Mouse (Mus musculus) spleen, adult 18-20 months (tissue): ENCODE results near the gene Gpr152.
"Not testable (repeated sequence)": the region's sequence is repeated elsewhere in the genome, so short reads cannot be mapped to it uniquely, and the experiment has no call there.

Experiments used
- DNase-seq, 2 experiments: peaks; one replicate each; pipeline ENCODE4 v3.0.0; 2022; ENCODE audit warnings: mixed read lengths in 2 of 2

Gene Gpr152

GRCm38 (mm10) chr19:4131075-4131474 is 8.5 kb upstream of the Gpr152 start:
- DNase-seq: no peak

GRCm38 (mm10) chr19:4131768-4132167 is 7.8 kb upstream of the Gpr152 start:
- no peak for DNase-seq

DNA sequence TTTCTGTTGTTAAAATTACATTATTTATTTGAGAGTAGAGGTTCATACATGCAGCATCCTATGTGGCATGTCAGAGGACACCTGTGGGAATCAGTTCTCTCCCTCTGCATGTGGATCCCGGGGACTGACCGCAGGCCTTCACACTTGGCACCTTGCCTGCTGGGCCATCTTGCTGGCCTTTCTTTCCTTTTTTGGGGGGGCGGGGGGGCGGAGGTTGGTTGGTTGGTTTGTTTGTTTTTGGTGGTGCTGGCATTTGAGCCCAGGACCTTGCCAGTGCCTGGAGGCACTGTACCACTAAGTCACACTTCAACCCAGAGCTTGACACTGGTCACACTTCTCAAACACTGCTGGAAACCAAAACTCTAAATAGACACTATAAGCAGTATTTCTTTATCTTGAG is 5.2 kb upstream of the Gpr152 start:
- no peak for DNase-seq

DNA sequence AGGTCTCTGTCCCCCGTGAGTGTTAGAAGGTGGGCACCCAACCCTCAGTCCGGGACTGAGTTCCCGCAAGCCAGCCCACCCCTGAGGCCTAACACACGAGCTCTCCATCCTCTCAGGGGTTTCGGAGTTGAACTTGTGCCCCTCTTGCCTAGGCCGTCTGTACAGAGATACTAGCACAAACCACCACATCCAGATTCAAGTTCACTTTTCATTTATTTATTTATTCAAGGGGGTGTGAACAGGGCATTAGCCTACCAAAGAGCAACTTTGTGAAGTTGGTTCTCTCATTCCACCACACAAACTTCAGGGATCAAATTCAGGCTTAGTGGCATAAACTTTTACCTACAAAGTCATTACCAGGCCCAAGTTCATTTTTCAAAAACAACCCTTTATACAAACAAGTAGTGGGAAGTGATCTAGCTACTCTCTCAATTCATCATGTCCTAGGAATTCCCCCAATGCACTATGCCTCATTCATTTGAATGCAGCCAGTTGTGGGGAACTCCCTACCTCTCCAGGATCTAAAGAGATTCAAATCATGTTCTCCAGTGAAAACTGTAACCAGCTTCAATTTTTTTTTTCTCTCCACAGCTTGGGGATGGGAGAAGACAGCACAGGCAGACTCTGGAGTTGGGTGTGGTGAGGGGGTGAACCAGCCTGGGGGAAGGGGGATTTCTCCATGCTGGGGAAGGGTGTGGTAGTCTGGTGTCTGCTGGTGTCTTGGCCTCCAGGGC is 4.2 kb upstream of the Gpr152 start:
- DNase-seq: not testable (repeated sequence)

DNA sequence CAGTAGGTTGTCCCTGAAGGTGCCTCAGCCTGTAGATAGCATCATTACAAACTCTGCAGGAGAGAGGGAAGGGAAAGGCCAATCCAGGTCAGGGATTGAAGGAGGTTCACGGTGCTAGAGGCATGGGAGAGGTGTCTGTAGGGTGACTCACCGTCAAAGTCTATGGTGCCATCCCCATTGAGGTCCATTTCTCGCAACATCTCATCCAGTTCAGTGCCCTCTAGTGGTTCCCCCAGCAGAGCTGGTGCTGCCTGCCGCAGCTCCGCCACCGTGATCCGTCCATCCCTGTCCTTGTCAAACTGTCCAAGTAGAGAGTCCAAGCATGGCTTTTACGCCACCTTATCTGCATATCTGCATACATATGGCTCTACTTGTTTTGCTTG is 3.6 kb upstream of the Gpr152 start:
- not testable (repeated sequence) for DNase-seq

DNA sequence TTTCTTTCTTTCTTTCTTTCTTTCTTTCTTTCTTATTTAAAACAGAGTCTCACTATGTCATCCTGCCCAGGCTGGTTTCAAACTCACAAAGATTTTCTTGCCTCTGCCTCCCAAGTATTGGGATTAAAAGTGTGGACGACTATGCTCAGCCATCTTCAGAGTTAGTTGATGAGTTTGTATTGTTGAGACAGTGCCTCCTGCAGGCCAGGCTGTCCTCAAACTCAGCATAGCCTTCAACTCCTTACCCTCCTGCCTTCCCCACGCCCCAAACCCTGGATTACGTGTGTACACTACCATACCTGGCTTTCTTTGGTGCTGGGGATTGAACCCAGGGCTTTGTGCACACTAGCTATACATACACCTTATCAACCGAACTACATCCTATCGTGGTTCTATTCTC is 3.1 kb upstream of the Gpr152 start:
- no peak for DNase-seq

- no peak for DNase-seq
Observed at GRCm38 (mm10) chr19:4137913-4138312, 1.7 kb upstream of the Gpr152 start.

DNA sequence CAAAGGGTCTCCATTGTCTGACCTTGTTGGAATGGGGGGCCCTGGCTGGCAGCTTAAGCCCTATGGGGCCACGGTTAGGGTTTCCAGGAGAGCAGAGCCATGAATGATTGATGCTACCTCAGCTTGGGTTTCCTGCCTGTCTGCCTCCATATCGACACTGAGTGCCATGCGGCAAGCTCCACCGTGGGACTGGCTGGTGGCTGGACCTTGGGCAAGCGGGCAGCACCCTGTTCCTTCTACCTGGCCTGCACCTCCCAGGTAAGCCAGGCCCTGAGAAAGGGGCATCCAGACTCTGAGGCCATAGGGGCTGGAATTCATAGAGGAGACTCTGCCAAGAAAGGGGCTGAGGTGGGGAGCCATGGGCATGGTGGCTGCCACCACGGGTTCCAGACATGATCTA is 560 bp downstream of the Gpr152 start:
- DNase-seq: no peak

DNA sequence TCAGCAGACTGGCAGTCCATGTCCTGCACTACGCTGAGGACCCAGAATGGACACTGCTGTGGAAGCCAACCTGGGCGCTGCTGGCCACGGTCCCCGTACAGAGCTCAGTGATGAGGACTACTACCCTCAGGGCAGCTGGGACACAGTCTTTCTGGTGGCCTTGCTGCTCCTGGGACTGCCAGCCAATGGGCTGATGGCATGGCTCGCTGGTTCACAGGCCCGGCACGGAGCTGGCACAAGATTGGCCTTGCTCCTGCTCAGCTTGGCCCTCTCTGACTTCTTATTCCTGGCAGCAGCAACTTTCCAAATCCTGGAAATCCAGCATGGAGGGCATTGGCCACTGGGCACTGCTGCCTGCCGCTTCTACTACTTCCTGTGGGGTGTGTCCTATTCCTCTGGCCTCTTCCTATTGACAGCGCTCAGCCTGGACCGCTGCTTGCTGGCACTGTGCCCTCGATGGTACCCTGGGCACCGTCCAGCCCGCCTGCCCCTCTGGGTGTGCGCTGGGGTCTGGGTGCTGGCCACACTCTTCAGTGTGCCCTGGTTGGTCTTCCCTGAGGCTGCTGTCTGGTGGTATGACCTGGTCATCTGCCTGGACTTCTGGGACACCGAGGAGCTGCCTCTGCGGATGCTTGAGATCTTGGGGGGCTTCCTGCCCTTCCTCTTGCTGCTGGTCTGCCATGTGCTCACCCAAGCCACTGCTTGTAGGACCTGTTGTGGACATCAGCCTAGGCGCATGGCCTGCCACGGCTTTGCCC is 3.0 kb downstream of the Gpr152 start:
- DNase-seq: no peak

DNA sequence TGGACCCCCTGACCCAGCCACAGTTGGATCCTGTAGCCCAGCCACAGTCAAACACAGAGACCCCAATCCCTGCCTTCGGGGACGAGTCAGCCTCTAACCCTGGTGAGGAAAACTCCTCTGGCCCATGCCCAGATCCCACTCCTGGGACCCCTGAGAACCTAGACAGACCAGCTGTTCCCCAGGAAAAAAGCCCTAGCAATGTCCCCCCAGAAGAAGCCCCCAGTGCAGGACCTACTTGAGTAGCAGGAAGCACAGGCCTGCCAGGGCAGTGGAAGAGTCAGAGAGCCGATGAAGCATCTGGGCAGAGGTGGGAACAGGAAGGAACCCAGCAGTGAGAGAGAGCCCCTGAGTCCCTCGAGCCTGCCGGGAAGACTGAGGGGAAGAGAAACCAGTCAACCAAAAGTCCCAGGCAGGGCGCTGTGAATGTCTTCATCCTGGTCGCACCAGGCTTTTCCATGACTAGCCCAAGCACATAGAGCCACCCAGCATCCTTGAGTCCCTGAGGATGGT is 4.2 kb downstream of the Gpr152 start, which contains the start of gene Cabp4:
Gene Cabp4 (minus strand): TSS at position 275 of the 510 bp plus-strand sequence.
- no peak for DNase-seq

DNA sequence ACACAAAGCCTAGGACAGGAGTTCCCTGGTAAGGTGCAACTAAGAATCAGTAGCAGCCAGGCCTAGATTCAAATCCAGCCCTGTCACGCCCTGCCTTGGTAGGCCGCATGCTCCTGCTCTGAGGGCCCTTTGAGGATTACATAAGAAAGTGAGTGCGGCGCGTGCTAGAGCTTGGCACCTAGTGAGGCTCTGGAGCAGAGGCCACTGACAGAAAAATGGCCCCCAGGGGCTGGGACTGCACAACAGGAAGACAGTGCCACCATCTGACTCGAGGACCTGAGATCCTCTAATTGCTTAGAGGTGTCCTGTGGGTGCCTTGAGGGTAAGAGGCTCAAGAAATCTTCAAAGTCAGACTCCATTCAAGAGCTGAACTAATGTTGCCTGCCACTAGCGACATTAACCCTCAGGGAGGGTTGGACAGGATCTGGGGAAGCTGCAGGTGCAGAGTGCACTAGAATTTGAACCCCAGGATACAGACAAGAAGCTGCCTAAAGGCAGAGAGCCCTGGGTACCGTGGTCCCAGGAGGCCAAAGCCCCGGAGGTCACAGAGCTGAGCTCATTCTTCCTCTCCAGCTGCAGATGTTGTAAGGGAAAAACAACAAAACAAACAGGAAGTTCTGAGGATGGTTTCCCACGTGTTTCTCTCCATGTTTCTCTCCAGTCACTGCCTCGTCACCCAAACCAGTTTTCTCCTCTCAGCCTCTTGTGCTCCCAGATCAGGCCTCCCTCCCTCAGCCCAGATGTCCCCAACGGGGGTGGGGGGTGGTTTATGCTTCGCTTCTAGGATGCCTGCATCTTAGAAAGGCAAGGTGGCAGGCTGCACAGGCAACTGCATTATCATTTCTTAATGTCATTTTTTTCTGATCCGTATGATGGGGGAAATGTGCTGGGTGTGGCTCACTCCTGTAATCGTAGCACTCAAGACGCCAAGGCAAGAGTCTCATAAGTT is 5.2 kb downstream of the Gpr152 start:
- peak in 1 of 2 experiments; percentile 61 for DNase-seq

DNA sequence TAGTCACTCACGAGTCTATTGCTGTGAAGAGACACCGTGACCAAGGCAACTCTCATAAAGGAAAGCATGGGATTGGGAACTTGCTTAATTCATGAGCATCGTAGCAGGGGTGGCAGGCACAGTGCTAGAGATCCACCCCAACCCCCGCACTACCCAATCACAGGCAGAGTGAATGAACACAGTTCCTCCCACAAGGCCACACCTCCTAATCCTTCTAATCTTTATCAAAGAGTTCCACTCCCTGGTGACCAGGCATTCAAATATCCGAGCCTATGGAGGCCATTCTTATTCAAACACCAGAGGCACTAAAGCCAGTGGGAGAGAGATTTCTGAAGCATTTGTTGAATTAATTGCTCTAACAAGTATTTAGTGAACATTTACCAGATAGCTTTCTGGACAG is 6.3 kb downstream of the Gpr152 start:
- no peak for DNase-seq

GRCm38 (mm10) chr19:4146366-4147021 is 6.9 kb downstream of the Gpr152 start:
- DNase-seq: no peak

DNA sequence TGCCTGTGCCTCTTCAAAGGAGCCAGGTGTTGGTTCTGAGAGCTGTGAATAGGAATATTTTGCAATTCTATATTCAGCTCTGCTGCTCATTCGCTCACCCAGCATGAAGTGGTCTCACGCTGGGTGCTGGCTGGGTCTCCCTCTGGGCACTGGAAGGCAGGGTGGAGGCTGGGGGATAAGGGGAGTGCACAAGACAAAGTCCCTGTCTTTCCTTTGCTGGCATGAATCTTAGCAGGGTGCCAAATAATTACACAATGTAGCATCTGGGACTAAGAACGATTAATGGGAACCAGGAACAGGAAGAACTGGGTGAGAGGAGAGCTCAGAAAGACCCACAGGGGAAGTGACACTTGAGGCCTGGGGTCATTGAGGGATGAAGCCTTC is 7.4 kb downstream of the Gpr152 start:
- no peak for DNase-seq

DNA sequence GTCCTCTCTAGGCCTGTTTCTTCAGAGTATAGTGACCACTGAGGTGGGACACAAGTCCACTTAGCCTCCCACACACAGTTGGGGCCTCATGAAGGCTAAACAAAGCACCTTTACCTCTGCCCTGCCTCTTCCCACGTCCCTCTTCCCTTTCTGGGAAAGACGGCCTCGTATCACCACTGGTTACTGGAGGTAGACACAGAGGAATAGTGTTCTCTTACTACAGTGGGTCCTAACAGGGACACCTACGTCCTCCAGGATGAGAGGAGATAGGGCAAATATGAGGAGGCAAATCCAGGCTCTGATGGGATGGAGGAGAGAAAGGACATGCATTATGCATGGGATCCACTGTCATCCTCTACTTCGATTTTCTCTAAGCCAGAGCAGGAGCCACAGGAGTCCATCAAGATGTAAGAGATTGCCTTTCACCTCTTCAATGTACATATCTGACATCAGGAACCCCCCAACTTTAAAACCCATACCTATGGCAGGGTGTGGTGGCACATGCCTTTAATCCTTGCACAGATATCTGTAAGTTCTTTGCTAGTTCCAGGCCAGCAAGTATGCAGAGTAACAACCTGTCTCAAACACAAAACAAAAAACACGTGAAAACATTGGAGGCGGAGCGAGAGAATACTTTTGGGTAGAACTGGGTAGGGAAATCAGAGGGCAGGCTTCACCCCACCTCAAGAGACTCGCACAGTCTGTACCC is 8.3 kb downstream of the Gpr152 start:
- no peak for DNase-seq

- peak; percentile 94 to 95 for DNase-seq
Observed at GRCm38 (mm10) chr19:4148491-4148806, 8.9 kb downstream of the Gpr152 start, which contains the start of gene Coro1b. Gene Coro1b, plus strand, starts transcription at chr19:4148619.

DNA sequence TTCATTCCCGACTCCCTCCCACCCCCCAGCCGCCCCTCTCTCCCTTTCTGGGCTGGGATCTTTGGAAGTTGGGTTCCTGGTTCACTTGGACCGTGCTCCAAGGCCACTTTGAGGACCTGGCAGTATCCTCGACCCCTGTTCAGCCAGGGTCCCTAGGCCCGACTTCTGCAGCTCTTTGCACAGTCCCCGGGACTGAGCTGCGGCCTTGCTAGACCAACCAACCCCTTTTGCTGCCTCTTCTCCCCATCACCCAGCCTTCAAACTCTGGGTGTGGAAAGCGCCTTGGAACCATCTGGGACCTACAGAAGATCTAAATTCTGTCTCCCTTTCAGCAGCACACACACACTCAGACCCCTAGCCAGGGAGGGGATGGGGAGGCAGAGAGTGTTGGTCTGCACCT is 9.2 kb downstream of the Gpr152 start:
- no peak for DNase-seq

GRCm38 (mm10) chr19:4149283-4149682 is 9.7 kb downstream of the Gpr152 start:
- no peak for DNase-seq

DNA sequence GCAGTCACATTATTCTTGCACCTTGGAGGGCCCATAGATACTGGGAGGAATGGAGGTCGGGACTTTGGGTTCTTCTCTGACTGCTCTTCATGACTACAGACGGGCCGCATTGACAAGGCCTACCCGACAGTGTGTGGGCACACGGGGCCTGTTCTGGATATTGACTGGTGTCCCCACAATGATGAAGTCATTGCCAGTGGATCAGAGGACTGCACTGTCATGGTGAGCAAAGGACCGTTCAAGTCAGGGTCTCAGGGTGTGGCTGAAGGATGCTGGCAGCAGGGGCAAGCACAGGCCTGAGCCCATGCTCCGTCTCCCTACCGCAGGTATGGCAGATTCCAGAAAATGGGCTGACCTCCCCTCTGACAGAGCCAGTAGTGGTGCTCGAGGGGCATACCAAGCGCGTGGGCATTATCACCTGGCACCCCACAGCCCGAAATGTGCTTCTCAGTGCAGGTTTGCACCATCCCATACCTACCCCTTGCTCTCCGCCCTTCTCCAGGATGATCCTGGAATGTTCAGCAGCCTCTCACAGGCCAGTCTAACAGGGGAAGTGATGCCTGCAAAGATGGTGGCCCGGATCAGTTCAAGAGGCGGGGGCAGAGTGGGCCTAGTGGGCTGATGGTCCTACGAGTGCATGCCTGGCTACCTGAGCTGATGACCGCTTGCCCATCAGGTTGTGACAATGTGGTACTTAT is 10.3 kb downstream of the Gpr152 start:
- no peak for DNase-seq

DNA sequence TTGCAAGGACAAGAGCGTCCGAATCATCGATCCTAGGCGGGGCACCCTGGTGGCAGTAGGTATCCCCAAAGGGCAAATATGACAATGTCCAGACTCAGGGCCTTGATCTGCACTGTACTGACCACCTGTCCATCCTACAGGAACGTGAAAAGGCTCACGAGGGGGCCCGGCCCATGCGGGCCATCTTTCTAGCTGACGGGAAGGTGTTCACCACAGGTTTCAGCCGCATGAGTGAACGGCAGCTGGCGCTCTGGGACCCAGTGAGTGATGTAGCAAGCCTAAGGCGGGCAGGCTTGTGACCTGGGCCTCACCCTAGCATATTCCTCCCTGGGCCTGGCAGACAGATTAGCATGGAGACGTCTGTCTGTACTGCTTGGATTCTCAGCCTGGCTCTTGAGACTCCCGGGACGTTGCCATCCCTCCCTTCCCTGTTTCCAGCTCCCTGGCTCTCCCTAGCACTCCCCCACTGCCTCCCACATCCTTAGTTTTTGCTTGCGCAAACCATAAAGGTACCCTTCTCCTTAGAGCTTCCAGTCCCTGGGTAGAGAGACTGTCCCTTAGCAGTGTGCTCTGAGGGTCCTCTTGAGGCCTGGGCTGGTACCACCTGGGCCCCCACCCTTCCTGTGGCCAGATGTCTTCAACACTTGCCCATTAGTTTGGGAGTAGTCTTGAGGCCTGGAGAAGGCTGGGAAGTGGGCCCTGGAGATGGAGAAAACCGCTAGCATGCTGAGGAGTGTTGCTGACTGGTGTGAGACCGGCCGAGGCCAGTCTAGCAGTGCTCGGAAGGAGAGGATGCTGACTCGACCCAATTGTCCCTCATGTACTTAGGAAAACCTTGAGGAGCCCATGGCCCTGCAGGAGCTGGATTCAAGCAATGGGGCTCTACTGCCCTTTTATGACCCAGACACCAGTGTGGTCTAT is 11.2 kb downstream of the Gpr152 start:
- no peak for DNase-seq
